Mouse (Mus musculus) neural tube, embryonic 13.5 days (tissue): ENCODE data around the gene D5Ertd579e. TPM values are rescaled to one million over a fixed set of nuclear protein-coding genes. Genes with fewer than 3 reads are reported as not detected.

ENCODE experiments used
- ATAC-seq: fragments of 200-750 bp; cut with Nextera tagmentation; 2 replicates; pipeline ENCODE4 v1.8.0; 2017; ENCODE audit warnings: low read depth, mild to moderate bottlenecking, moderate TSS enrichment, moderate library complexity
- H3K27ac ChIP-seq: fragments of 300-500 bp; sonication (generic); replicated peaks from 2 replicates; pipeline ENCODE4 v1.5.1; 2015; ENCODE audit warnings: moderate library complexity, mild to moderate bottlenecking, inconsistent platforms
- H3K27me3 ChIP-seq: fragments of 300-500 bp; sonication (generic); 2 replicates; pipeline ENCODE4 v1.6.1; 2015; ENCODE audit warnings: mild to moderate bottlenecking, inconsistent platforms
- H3K36me3 ChIP-seq: fragments of 300-500 bp; sonication (generic); 2 replicates; pipeline ENCODE4 v1.6.1; 2015; ENCODE audit warnings: mild to moderate bottlenecking, inconsistent platforms
- H3K4me1 ChIP-seq: fragments of 300-500 bp; sonication (generic); replicated peaks from 2 replicates; pipeline ENCODE4 v1.6.1; 2015; ENCODE audit warnings: inconsistent platforms
- H3K4me2 ChIP-seq: fragments of 300-500 bp; sonication (generic); 2 replicates; pipeline ENCODE4 v1.6.1; 2015; ENCODE audit warnings: inconsistent platforms, mild to moderate bottlenecking, moderate library complexity
- H3K4me3 ChIP-seq: fragments of 300-500 bp; sonication (generic); 2 replicates; pipeline ENCODE4 v1.5.1; 2015; ENCODE audit warnings: mild to moderate bottlenecking, inconsistent platforms
- H3K9ac ChIP-seq: fragments of 300-500 bp; sonication (generic); 2 replicates; pipeline ENCODE4 v1.6.1; 2015; ENCODE audit warnings: moderate library complexity, mild to moderate bottlenecking, inconsistent platforms
- H3K9me3 ChIP-seq: fragments of 300-500 bp; sonication (generic); 2 replicates; pipeline ENCODE4 v1.6.1; 2016; ENCODE audit warnings: inconsistent platforms
- WGBS: fragments of 180-500 bp; shearing (Covaris S2); methylation state at CpG from one replicate; pipeline ENCODE4 v1.1.7; 2015; 5-methylcytosine and 5-hydroxymethylcytosine counted together
- polyA plus RNA-seq: library from polyadenylated mRNA; unstranded; fragments of >200 nt; fragmentation: Nextera tagmentation; extraction: Ambion mirVana; gene quantifications from 2 replicates; pipeline ENCODE4 v1.2.1, GENCODE M21; 2015

Gene D5Ertd579e
- polyA plus RNA-seq, 1 experiment from 2014 or later, result 26.6 TPM

DNA sequence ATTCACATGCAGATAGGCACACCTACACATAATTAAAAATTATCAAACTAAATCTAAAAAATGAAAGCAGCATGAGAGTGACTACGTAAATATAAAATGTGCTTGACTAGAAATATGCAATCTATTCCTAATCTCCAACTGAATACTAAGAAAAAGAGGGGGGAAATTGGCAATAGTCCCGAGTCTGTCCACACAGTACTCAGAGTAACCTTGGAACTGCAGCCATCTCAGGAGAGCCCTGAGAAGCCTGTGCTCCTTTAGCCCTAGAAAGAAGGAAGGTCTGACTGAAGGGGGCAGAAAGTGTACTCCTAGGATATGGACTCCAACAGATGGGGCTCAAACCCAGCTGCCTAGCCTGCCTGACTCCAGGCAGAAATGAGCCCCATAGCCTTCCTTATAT lies 137.3 kb downstream of the D5Ertd579e start:
- 82% methylated on average over 2 of the region's 2 CpGs for WGBS
- H3K36me3 ChIP-seq, result no peaks in the 10 kb centered on the region
- H3K4me2 ChIP-seq, result no peak overlapping the region
- peaks cover 11% of the 10 kb centered on the region for H3K4me1 ChIP-seq
- H3K27ac ChIP-seq, result no peak overlapping the region
- H3K9ac ChIP-seq, result no peak overlapping the region
- H3K4me3 ChIP-seq, result no peak overlapping the region
- ATAC-seq, result no peak
- no peaks in the 10 kb centered on the region for H3K27me3 ChIP-seq
- no peaks in the 10 kb centered on the region for H3K9me3 ChIP-seq

DNA sequence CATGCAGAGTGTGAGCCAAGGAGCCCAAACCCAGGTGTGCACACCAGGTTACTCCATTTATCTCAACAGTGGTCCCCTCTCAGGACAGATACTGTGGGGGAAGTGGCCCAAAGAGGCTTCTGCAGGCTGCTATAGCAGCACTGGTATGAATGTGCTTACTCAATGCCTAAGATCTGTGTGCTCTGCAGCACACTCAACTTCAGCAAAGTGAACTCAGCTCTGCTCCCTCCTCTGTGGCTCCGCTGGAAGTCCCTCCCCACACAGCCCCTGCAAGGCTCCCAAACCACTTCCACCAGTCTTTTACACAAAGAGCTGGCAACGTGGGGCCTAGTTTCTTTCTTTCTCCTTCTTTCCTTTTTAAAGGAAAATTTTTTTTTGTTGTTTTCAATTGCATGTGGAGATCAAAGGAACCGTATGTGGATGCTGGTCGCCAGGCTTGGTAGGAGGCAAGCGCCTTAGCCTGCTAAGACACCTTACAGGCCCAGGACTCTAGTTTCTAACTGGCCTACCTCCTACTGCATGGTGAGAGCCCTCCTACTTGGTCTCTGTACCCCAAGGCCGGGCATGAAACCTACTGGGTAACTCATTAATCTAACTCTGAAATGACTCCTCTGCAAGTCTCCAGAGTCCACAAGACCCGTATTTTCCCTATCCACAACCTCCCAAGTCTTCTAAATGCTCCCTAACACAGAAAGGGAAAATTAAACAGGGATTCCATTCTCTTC lies 138.1 kb downstream of the D5Ertd579e start:
- no peak overlapping the region for H3K4me3 ChIP-seq
- no peak overlapping the region for H3K9ac ChIP-seq
- H3K27me3 ChIP-seq, result no peaks in the 10 kb centered on the region
- peaks cover 11% of the 10 kb centered on the region for H3K4me1 ChIP-seq
- WGBS, result 43% methylated on average over 7 of the region's 7 CpGs
- H3K4me2 ChIP-seq, result no peak overlapping the region
- H3K9me3 ChIP-seq, result no peaks in the 10 kb centered on the region
- no peaks in the 10 kb centered on the region for H3K36me3 ChIP-seq
- no peak for ATAC-seq
- H3K27ac ChIP-seq, result 0 out of 2 replicates have a peak overlapping the region, but pooled peaks have one; percentile 1

DNA sequence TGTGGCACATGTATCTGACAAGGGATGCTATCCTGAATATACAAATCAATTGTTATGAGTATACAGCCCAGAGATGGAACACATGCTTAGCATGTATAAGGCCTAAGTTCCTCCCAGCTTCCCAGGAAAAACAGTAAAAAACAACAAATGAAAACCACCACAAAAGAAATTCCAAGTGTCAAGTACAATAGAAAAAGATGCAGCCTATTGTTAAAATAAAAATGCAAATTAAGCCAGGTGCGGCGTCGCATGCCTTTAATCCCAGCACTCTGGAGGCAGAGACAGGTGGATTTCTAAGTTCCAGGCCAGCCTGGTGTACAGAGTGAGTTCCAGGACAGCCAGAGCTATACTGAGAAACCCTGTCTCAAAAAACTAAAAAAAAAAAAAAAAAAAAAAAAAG lies 138.9 kb downstream of the D5Ertd579e start:
- no peak overlapping the region for H3K27ac ChIP-seq
- H3K4me1 ChIP-seq, result peaks cover 11% of the 10 kb centered on the region
- no peak overlapping the region for H3K4me3 ChIP-seq
- no peaks in the 10 kb centered on the region for H3K9me3 ChIP-seq
- H3K27me3 ChIP-seq, result no peaks in the 10 kb centered on the region
- WGBS, result 72% methylated on average over 3 of the region's 3 CpGs
- H3K9ac ChIP-seq, result no peak overlapping the region
- ATAC-seq, result no peak
- no peaks in the 10 kb centered on the region for H3K36me3 ChIP-seq
- H3K4me2 ChIP-seq, result no peak overlapping the region

DNA sequence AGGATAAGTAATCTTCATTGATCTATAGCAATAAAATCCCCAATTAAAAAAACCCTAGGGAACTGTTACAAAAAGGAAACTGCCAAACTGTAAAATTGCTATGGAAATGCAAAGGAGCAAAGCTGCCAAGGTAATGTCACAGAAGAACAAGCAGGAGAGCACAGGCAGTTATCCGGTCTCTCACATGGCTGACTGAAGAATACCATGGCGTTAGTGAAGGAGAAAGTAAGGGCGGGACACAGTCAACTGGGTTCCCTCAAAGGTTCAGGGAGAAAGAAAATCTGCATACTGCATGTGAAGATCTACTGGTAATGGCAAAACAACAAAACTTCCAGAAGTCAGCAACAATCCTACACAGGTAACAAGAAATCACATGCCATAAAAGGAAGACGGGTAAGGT lies 139.5 kb downstream of the D5Ertd579e start:
- ATAC-seq, result no peak
- no peaks in the 10 kb centered on the region for H3K36me3 ChIP-seq
- no peak overlapping the region for H3K4me2 ChIP-seq
- peaks cover 11% of the 10 kb centered on the region for H3K4me1 ChIP-seq
- no peak overlapping the region for H3K27ac ChIP-seq
- H3K27me3 ChIP-seq, result no peaks in the 10 kb centered on the region
- no peak overlapping the region for H3K4me3 ChIP-seq
- no peak overlapping the region for H3K9ac ChIP-seq
- no peaks in the 10 kb centered on the region for H3K9me3 ChIP-seq
- 49% methylated on average over 4 of the region's 4 CpGs for WGBS

DNA sequence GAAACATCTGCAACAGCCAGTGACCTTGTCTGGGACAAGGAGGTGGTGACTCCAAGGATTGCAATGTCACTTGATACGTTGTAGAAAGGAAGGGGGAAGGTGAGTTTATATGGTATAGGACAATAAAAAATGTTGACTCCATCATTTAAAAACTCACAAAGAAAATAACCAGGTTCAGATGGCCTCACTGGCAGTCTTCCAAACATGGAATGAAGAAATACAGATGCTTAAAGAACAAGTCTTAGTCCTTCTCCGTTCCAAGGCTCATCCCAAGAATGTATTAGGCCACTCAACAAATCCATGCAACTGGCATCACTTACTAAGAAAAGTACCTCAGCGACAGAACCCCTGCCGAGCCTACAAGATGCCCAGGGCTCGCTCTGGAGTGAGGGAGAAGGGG lies 141.3 kb downstream of the D5Ertd579e start:
- WGBS, result 77% methylated on average over 5 of the region's 5 CpGs
- no peak for ATAC-seq
- H3K27me3 ChIP-seq, result no peaks in the 10 kb centered on the region
- no peak overlapping the region for H3K27ac ChIP-seq
- no peak overlapping the region for H3K4me3 ChIP-seq
- H3K4me2 ChIP-seq, result no peak overlapping the region
- H3K36me3 ChIP-seq, result no peaks in the 10 kb centered on the region
- H3K9ac ChIP-seq, result no peak overlapping the region
- peaks cover 11% of the 10 kb centered on the region for H3K4me1 ChIP-seq
- no peaks in the 10 kb centered on the region for H3K9me3 ChIP-seq

DNA sequence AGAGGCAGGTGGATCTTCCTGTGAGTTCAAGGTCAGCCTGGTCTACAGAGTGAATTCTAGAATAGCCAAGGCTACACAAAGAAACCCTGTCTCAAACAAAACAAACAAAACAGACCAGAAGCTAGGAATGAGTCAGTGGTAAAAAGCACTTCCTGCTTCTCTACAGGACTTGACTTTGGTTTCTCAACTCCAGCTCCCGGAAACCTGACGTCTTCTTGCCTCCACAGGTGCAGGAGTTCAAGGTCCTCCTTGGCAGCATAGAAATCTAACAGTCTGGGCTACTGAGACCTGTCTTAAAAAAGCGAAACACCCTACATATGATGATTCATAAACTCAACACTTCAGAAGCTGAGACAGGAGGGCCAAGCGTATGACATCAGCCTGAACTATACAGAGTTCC lies 141.9 kb downstream of the D5Ertd579e start:
- Histone ChIP-seq H3K27me3 (no peaks in the 10 kb centered on the region), H3K36me3 (no peaks in the 10 kb centered on the region), H3K4me3 (no peak overlapping the region), H3K9ac (no peak overlapping the region), H3K4me1 (peaks cover 11% of the 10 kb centered on the region), H3K27ac (no peak overlapping the region), H3K4me2 (no peak overlapping the region), H3K9me3 (no peaks in the 10 kb centered on the region)
- ATAC-seq, result no peak
- 83% methylated on average over 4 of the region's 4 CpGs for WGBS

DNA sequence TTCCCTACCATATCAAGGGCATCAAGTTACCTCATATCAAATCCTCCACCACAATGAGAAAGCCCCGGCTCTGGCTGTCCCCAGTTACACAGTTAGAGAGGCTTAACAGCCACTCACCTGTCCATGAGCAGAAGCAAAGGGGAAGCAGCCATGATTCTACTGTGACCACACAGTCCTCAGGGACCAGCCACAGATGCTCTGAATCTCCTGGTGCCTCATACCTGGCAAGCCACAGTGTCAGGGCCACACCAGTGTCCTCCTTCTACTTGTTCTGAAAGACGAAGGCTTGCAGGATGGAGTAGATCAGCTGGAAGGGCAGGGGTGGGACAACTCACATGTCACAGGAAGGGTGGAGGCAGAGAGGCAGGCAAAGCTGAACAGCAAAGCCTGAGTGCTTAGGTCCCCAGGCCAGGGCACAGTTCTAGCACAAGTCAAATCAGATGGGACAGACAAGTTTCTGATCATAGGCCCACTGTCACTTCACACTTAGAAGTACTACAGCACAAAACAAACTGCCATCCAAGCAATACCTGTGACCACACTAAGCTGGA lies 142.7 kb downstream of the D5Ertd579e start:
- WGBS, result 87% methylated on average over 2 of the region's 2 CpGs
- Histone ChIP-seq H3K9ac (no peak overlapping the region), H3K9me3 (no peaks in the 10 kb centered on the region), H3K27me3 (no peaks in the 10 kb centered on the region), H3K4me3 (no peak overlapping the region), H3K27ac (no peak overlapping the region), H3K4me1 (peaks cover 9% of the 10 kb centered on the region), H3K36me3 (no peaks in the 10 kb centered on the region), H3K4me2 (no peak overlapping the region)
- ATAC-seq, result no peak

DNA sequence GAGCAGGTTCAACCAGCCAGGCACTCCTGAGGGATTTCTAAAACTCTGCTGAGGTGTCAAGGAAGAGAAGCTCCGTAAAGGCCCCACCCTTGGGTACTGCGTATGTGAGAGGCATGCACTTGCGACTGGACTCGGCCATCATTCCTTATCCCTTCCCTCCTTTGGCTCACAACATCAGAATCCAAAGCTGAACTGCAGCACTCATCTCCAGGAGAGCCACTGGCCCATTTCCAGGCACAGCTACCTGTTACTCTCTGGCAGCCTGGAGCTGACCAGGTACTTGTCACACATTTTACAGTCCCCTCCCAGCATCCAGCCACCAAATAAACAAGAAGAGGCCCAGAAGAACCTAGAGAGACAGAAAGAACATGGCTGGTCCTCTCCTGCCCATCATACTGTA lies 143.4 kb downstream of the D5Ertd579e start:
- no peak overlapping the region for H3K27ac ChIP-seq
- H3K36me3 ChIP-seq, result no peaks in the 10 kb centered on the region
- no peak overlapping the region for H3K4me3 ChIP-seq
- H3K4me1 ChIP-seq, result peaks cover 3% of the 10 kb centered on the region
- no peaks in the 10 kb centered on the region for H3K9me3 ChIP-seq
- H3K27me3 ChIP-seq, result no peaks in the 10 kb centered on the region
- WGBS, result 96% methylated on average over 4 of the region's 4 CpGs
- no peak overlapping the region for H3K9ac ChIP-seq
- no peak overlapping the region for H3K4me2 ChIP-seq
- ATAC-seq, result no peak

Other genes starting within 250 kb of the D5Ertd579e start
- 45.2 and 46.3 TPM in 2 replicates for gene Grpel1, start 231.0 kb downstream of the D5Ertd579e start, polyA plus RNA-seq
- gene Tada2b, start 211.7 kb downstream of the D5Ertd579e start, polyA plus RNA-seq, result 2.8 and 3.0 TPM in 2 replicates
- 3.4 and 4.0 TPM in 2 replicates for gene Ccdc96, start 211.4 kb downstream of the D5Ertd579e start, polyA plus RNA-seq
- 63.8 and 64.0 TPM in 2 replicates for gene Tbc1d14, start 102.7 kb downstream of the D5Ertd579e start, polyA plus RNA-seq
- 26.8 and 29.8 TPM in 2 replicates for gene Bloc1s4, start 52.6 kb upstream of the D5Ertd579e start, polyA plus RNA-seq
- 323 and 340 TPM in 2 replicates for gene Mrfap1, start 100.7 kb upstream of the D5Ertd579e start, polyA plus RNA-seq
- gene Man2b2, start 134.6 kb upstream of the D5Ertd579e start, polyA plus RNA-seq, result 11.9 and 12.9 TPM in 2 replicates
- 43.1 and 44.8 TPM in 2 replicates for gene Ppp2r2c, start 172.5 kb upstream of the D5Ertd579e start, polyA plus RNA-seq